In the genomic region with DNA sequence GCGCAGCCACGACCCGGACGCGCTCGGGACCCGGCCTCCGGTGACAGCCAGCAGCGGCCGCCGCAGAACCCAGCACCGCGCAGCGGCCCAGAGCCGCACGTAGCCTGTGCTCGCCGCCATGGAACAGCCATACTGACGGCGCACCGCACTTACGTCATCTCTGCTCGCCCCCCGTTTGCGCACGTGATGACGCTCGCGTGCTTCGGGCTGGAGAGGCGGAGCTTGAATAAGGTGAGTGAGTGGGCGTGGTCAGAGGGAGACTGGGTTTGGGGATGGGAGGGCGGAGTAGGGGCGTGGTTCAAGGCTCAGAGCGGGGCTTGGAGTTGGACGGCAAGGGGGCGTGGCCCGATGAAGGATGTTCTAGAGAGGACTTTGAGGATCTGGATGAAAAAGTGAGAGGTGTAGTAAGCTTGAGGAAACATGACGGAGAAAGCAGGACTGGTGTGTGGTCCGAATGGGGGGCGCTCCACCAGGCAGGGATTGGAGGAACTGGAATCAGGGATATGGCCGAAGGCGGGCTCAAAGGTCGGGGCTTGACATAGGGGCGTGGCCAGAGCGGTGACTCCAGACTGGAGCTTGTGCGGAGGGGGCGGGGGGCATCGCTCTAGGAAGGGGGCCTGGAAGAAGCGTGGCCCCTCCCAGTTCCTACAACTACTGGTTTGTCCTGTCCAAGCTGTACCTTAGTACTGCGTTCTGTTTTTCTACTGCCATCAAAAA, we compare ENCODE assay signal across 7 mouse cellular contexts. TPM values are rescaled to one million over a fixed set of nuclear protein-coding genes. Genes with fewer than 3 reads are reported as not detected.
DNase-seq lines count a peak whose midpoint lies in the region; ATAC-seq and TF ChIP-seq lines count a peak whose summit lies in the region.

A gene (minus strand): TSS at position 134 of the 717 bp plus-strand sequence.

- H3K27me3 ChIP-seq in intestine, postnatal 0 days (replicated peaks; ENCODE audit: control insufficient read depth, insufficient read depth, low read length) = no peaks in the 10 kb centered on the region
- peaks cover 5% of the 10 kb centered on the region; the same call in 1 of the 2 replicates for H3K27me3 ChIP-seq in midbrain, embryonic 12.5 days
- no peaks in the 10 kb centered on the region for H3K27me3 ChIP-seq in small intestine, adult 2 months (ENCODE audit: control insufficient read depth, insufficient read depth, low read length)

- peak; percentile 98 for DNase-seq in adrenal gland, adult 8-10 months
- DNase-seq in embryo, embryonic 9.5 days (ENCODE audit: extremely low spot score) = peak; percentile 99
- no peak for DNase-seq in gonadal fat pad, adult 2 months (ENCODE audit: low read depth)
- DNase-seq in left cerebral cortex, postnatal 4 days = peak; percentile 97

- H3K4me2 ChIP-seq in intestine, postnatal 0 days (replicated peaks; ENCODE audit: low read depth) = peak within 1 kb of the TSS; percentile 93
- H3K4me2 ChIP-seq in midbrain, embryonic 12.5 days (replicated peaks) = peak within 1 kb of the TSS; percentile 97

- peak; percentile 36; the same call in 1 of the 2 replicates for TF ChIP-seq POLR2A in small intestine, adult 2 months (IDR thresholded peaks at IDR 0.05; ENCODE audit: low read depth, low read length)

- WGBS in intestine, postnatal 0 days = under 1% methylated on average over 51 of the region's 51 CpGs
- WGBS in midbrain, embryonic 12.5 days = under 1% methylated on average over 45 of the region's 51 CpGs
- under 1% methylated on average over 51 of the region's 51 CpGs for WGBS in small intestine, adult 2 months

- TF ChIP-seq CTCF in intestine, postnatal 0 days (IDR thresholded peaks at IDR 0.05; ENCODE audit: low read depth) = no peak; the same call in 1 of the 2 replicates
- TF ChIP-seq CTCF in small intestine, adult 2 months (IDR thresholded peaks at IDR 0.05; ENCODE audit: extremely low read depth, insufficient read length, insufficient replicate concordance, low read depth, low read length) = no peak

- peaks cover 16% of the 10 kb centered on the region for H3K36me3 ChIP-seq in intestine, postnatal 0 days (ENCODE audit: control insufficient read depth, insufficient read depth)
- peaks cover 22% of the 10 kb centered on the region for H3K36me3 ChIP-seq in midbrain, embryonic 12.5 days
- H3K36me3 ChIP-seq in small intestine, adult 2 months (ENCODE audit: control insufficient read depth, insufficient read depth, low read length) = peaks cover 4% of the 10 kb centered on the region

- intact Hi-C loops in left cerebral cortex, postnatal 4 days (cut with DNase I) = no loop called here

- peaks cover 13% of the 10 kb centered on the region; the same call in 1 of the 2 replicates for H3K4me1 ChIP-seq in intestine, postnatal 0 days (replicated peaks; ENCODE audit: control insufficient read depth, insufficient read depth, low read length)
- H3K4me1 ChIP-seq in midbrain, embryonic 12.5 days = peaks cover 25% of the 10 kb centered on the region
- H3K4me1 ChIP-seq in small intestine, adult 2 months (ENCODE audit: control insufficient read depth, insufficient read depth, insufficient read length, low read length) = peaks cover 10% of the 10 kb centered on the region; the same call in 1 of the 2 replicates

- peak; percentile 89 for ATAC-seq in intestine, postnatal 0 days
- ATAC-seq in midbrain, embryonic 12.5 days (ENCODE audit: low FRiP score, low read depth) = peak; percentile 93

- H3K4me3 ChIP-seq in intestine, postnatal 0 days (ENCODE audit: low read depth, low read length) = peak within 1 kb of the TSS; percentile 69
- peak within 1 kb of the TSS; percentile 98 for H3K4me3 ChIP-seq in midbrain, embryonic 12.5 days
- peak within 1 kb of the TSS; percentile 87 for H3K4me3 ChIP-seq in small intestine, adult 2 months (ENCODE audit: low read depth, low read length)

- H3K27ac ChIP-seq in intestine, postnatal 0 days (ENCODE audit: low read depth, low read length) = peak within 1 kb of the TSS; percentile 61
- H3K27ac ChIP-seq in midbrain, embryonic 12.5 days (replicated peaks) = peak within 1 kb of the TSS; percentile 58
- peak within 1 kb of the TSS; percentile 60 for H3K27ac ChIP-seq in small intestine, adult 2 months (ENCODE audit: insufficient read depth, low read depth, low read length)

- H3K9me3 ChIP-seq in intestine, postnatal 0 days (ENCODE audit: control insufficient read depth) = no peaks in the 10 kb centered on the region
- no peaks in the 10 kb centered on the region for H3K9me3 ChIP-seq in midbrain, embryonic 12.5 days

- peak within 1 kb of the TSS; percentile 75 for H3K9ac ChIP-seq in intestine, postnatal 0 days (ENCODE audit: low read depth, low read length)
- peak within 1 kb of the TSS; percentile 88 for H3K9ac ChIP-seq in midbrain, embryonic 12.5 days (replicated peaks)

RNA-seq across cellular contexts. Expression of the gene that starts here (rescaled TPM):
- 100 to 1,000 TPM; 574 to 853 (median 690) TPM for total RNA-seq in adrenal gland, adult 8-10 months (2022)
- polyA plus RNA-seq in gonadal fat pad, adult 2 months (2012; rRNA removed) = 70.3 and 78.0 TPM in 2 replicates
- polyA plus RNA-seq in intestine, postnatal 0 days (2015; fragmentation: Nextera tagmentation; extraction: Ambion mirVana) = 23.2 and 25.5 TPM in 2 replicates
- 10 to 100 TPM; 61.5 to 63.4 TPM for total RNA-seq in left cerebral cortex, postnatal 4 days (2021)
- polyA plus RNA-seq in midbrain, embryonic 12.5 days (2016; fragmentation: Nextera tagmentation; extraction: Ambion mirVana) = 52.1 TPM in 2 replicates
- polyA plus RNA-seq in small intestine, adult 2 months (2012; rRNA removed) = 31.1 and 55.7 TPM in 2 replicates

Comparison
In these comparisons a context has a peak if more than half of its experiments do, and no peak if none do; other contexts are left out.
1. RNA of the gene that starts here (total RNA-seq): 574 to 853 TPM in adrenal gland, adult 8-10 months; 61.5 to 63.4 TPM in left cerebral cortex, postnatal 4 days; every median in the first group is over 4 times any median in the second.
2. Peak in every context shown above with its lines, with median percentiles within 50 percentile points of each other: H3K27ac ChIP-seq and H3K4me3 ChIP-seq.